Mouse (Mus musculus): ENCODE measurements around the gene BC028528.
"Not testable (repeated sequence)": the region's sequence is repeated elsewhere in the genome, so short reads cannot be mapped to it uniquely, and the experiment has no call there.

BC028528 gene

GRCm38 (mm10) chr3:95891211-95892065 is at the start of gene BC028528:
Gene BC028528, minus strand, starts transcription at chr3:95892005.
- DNase-seq = peak; percentile 14 to 32

GRCm38 (mm10) chr3:95938835-95939234 is 47.0 kb upstream of the BC028528 start:
- DNase-seq = peak in 1 of 2 experiments; percentile 30

GRCm38 (mm10) chr3:95938217-95938616 is 46.4 kb upstream of the BC028528 start:
- no peak for DNase-seq

DNA sequence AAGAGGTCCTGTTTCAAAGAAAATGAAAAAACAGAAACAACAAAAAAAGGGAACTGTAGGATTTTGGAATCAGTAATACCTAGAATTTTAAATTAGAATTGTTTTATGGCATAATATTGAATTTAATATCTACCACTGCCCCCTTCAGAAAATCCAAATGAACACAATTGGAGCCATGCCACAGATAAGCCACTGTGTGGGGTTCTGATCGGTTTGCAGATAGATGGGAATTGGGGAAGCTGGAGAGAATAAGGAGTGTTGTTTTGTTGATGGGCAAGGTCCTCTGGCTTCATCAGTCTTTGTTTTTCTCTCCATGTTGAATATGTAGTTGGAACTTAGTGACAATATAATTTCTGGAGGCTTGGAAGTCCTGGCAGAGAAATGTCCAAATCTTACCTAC is 42.6 kb upstream of the BC028528 start:
- DNase-seq = no peak

- no peak for DNase-seq
Observed at GRCm38 (mm10) chr3:95933111-95933750, 41.4 kb upstream of the BC028528 start.

GRCm38 (mm10) chr3:95932566-95932965 is 40.8 kb upstream of the BC028528 start:
- DNase-seq = peak; percentile 45 to 56

- no peak for DNase-seq
Observed at GRCm38 (mm10) chr3:95932157-95932556, 40.4 kb upstream of the BC028528 start.

DNA sequence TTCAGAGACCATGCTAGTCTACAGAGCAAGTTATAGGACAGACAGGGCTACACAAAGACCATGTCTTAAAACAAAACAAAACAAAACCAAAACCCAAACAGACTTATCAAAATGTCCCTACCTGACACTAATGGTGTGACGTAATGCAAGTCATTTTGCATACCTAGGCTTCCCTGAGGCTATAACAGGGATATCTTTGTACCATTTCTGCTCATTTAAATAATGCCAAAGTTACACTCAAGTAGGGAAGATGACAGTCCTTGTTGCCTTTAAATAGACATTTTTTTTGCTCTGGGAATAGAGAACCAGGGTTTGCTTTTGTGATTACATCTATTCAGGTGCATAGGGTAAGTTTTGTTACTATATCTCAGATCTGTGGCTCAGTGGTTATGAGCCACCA is 39.7 kb upstream of the BC028528 start:
- DNase-seq = no peak

DNA sequence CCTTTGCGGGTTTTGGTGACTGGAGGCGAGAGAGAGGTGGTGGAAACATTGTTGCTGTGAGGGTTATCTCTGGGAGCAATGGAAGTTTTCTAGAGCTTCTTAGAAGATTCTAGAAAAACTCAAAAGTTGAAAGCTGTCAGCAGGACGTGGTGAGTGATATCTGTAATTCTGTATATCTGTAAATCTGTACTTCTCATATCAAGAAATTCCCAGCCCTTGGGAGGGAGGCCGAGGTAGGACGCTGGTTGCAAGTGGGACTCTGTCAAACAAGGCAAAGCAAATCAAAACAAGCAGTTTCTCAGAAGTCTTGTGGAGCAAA is 38.6 kb upstream of the BC028528 start:
- DNase-seq = no peak

- peak in 1 of 2 experiments; percentile 39 for DNase-seq
Observed at GRCm38 (mm10) chr3:95929581-95930470, 38.0 kb upstream of the BC028528 start.

GRCm38 (mm10) chr3:95928658-95929503 is 37.1 kb upstream of the BC028528 start, which contains the start of gene Anp32e:
Gene Anp32e, plus strand, starts transcription at chr3:95929246.
- DNase-seq = peak; percentile 98

- no peak for DNase-seq
Observed at GRCm38 (mm10) chr3:95928261-95928657, 36.5 kb upstream of the BC028528 start.

DNA sequence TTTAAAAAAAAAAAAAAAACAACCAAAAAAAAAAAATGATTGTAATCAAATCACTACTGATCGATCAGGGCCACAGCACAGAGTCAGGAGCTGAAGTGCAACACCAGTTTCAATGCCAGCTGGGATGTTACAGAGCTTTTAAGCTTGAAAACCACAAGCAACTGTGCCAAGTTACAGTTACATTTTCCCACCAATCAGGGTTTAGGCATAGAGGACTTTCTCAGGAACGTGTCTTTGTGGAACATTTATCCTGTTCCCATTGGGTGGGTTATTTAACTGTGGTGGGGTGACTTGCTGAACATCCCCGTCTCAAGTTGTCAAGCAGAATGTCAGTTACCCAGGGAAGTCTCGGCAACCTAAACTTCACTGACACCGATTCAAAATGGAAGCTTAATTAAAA is 33.3 kb upstream of the BC028528 start:
- no peak for DNase-seq

DNA sequence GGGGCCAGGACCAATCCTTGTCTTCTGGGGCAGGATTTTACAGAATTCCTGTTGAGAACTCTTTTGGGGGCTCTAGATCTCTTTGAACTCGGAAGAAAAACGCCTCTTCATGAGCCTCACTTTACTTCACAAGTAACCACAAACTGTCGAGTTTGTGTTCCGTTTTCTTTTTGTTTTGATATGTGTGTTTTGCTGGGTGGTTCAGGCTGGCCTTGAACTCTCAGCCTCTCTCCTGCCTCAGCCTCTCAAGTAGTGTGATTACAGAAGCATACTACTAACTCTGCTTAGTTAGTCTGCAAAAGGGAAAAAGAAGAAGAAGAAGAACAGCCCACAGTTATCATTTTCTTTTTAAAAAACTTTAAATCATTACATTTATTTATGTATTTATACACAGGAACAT is 32.4 kb upstream of the BC028528 start:
- no peak for DNase-seq

- DNase-seq = not testable (repeated sequence)
Observed at GRCm38 (mm10) chr3:95923429-95923828, 31.6 kb upstream of the BC028528 start.

DNA sequence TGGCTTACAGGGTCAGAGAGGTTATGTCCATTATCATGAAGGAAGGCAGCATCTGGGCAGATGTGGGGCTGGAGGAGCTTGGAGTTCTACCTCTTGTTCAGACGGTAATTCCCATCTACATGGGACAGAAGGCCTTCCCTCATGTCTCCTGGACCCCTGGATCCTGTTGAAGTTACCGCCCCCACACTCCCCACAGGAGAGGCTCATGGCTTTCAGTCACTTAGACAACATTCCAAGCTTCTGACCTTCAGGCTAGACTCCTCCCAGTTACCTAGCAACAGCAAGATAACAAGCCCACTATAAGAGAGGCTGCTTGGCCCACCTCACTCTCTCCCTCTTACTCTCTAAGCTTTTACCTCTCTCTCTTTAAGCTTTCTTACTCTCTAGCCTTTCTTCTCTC is 28.7 kb upstream of the BC028528 start:
- DNase-seq = not testable (repeated sequence)

DNA sequence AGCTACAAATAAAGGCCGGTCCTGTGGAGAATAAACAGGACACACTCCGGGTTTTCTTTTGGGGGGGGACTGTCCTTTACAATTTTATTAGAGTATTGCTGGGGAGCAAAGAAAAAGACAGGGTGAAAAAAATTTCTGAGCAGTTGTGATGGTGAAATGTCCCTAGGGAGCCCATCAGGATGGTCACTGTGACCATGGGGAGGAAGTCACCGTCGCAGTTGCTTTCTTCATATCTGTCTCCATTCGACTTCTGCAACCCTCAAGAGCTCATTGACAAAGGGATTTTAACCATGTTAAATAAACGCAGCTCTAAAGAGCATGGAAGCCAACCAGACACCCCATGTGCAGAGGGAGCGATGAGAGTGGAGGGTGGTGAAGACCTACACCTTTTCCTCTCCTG is 25.0 kb upstream of the BC028528 start:
- no peak for DNase-seq

- DNase-seq = no peak
Observed at GRCm38 (mm10) chr3:95914706-95915105, 22.9 kb upstream of the BC028528 start.

DNA sequence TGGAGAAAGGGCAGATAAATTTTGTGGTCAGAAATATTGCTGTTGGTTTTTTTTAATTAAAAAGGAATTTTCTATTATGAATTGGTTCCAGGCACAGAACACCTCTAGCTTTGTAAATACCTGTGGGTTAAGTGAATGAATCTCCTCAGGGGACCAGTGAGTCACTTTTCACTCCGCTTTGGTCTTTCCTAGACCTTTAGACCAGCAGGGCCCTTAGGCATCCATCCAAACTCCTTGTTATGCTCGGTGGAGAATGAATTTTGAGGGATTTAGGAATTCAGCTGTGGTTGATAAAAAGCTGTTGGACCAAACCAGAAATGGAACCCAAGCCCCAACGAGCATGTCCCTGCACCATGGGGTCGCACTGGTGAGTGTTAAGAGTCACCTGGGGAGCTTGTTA is 15.8 kb upstream of the BC028528 start:
- DNase-seq = no peak

DNA sequence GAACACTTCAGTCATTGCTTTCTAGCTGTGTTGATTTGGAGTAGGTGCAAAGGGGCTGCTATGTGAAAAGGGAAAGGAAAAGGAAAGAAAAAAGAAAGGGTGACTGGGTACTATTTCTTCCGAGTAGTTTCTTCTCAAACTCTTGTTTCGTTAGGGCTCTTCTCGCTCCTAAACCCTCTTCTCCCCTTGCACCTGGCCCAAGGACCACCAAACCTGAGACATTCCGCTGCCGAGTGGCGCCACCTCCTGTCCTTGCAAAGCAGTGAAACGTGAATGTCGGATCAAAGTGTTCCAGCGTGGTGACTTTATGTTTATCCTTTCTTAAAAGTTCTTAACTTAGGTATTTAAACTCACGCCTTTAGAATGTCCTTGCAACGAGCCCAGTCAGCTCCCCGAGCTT is 15.1 kb upstream of the BC028528 start:
- DNase-seq = peak in 1 of 2 experiments; percentile 61

- DNase-seq = peak in 1 of 2 experiments; percentile 70
Observed at GRCm38 (mm10) chr3:95905940-95906492, 14.2 kb upstream of the BC028528 start.

Data from kidney, adult 8-10 months (tissue).